Mouse (Mus musculus) bone marrow macrophage, adult 2 months (primary cell): ENCODE measurements around the gene Bri3.

Experiments used
- CTCF ChIP-seq: IDR thresholded peaks from 2 replicates; pipeline ENCODE4 v1.5.1; 2012; ENCODE audit warnings: low read depth, mild to moderate bottlenecking, low read length, moderate library complexity
- POLR2A ChIP-seq: IDR thresholded peaks from 2 replicates; pipeline ENCODE4 v1.6.1; 2012; ENCODE audit warnings: mild to moderate bottlenecking, low read depth, low read length, borderline replicate concordance

DNA sequence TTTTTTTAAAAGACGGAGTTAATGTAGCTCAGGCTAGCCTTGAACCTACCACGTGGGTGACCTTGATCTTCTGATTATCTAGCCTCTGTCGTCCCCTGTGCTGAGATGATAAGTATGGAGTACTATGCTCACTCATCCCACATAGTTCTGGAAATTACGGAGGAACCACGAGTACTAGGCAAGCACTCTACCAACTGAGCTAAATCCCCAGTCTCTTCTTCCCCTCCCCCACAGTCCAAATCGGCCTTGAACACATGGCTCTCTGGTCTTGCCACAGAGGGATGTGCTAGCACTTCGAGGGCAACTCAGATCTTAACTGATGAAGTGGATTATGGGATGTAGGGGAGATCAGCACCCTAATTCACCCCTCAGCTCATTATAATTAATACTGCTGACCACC, 26.2 kb upstream of the Bri3 start:
- TF ChIP-seq POLR2A (no peak), CTCF (no peak)
